Mouse (Mus musculus): ENCODE data around the gene Obsl1.

DNA sequence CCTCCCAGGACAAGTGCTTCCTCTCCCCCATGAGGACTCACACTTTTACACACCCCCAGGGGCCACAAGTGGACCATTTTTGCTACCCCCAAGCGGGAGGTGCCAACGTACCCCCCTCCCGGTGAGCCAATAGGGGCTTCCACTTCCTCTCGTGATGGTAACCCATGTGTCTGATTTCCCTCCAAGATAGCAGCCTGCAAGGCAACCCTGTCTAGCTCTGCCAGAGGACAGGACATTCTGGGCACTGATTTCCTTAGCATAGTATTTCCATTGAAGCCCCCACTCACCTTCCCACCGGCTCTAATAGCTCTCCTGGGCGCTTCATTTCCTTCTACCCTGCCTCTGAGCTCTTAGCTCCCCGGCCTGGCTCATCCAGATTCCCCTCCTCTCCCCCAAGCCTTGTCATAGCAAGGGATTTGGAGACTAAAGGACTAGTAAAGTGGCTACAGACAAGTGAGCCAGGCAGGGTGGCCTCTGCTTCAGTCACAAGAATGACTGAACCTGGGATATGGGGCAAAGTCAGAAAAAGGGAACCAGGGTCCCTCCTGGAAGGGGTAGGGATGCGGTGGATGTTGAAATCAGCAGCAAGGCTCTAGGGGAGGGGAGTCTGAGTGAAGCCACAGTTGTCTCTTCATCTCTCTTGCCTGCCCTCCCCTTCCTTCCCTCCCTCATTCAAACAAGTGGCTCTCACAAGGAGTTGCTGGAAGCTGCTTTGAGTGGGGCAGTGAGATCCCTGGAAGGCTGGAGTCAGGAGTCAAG, 56.7 kb downstream of the Obsl1 start:
- no peak for TF ChIP-seq CTCF (IDR thresholded peaks at IDR 0.05; ENCODE audit: low read depth, low read length)
- no peak for TF ChIP-seq POLR2A (IDR thresholded peaks at IDR 0.05; ENCODE audit: extremely low read depth, insufficient read depth, low read length)

All from liver, adult 2 months (tissue).